Mouse (Mus musculus): ENCODE measurements around the gene Cdc14b.

Cdc14b gene

DNA sequence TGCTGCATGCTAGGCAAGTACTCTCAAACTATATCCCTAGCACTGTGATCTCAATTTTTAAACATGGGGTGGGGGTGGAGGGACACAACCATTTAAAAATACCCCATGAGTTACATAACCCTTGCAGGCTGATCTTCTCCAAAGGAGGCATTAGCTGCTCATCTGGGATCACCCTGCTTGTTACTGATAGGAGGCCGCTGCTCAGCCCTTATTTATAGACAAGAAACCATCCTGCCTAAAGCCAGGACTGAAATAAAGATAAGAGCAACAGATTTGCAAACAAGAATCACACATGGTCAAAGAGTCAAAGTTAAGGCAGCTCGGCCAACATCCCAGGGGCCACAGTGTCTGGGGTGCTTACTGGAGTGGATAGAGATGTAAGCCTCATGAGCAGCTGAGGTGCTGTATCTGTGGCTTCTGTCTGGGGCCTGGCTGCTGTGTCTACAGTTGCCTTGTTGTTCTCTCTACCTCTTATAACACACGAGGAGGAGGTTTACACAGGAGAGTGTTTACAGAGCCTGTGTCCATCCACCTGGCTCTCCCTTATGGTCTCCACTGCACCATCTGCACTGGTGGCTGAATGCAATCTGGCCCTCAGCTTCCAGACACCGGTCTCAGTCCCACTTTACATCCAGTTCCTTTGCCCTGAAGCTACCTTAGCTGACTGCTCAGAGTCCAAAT lies 38.0 kb downstream of the Cdc14b start:
- no peak for DNase-seq (ENCODE audit: low read depth, low spot score)

DNA sequence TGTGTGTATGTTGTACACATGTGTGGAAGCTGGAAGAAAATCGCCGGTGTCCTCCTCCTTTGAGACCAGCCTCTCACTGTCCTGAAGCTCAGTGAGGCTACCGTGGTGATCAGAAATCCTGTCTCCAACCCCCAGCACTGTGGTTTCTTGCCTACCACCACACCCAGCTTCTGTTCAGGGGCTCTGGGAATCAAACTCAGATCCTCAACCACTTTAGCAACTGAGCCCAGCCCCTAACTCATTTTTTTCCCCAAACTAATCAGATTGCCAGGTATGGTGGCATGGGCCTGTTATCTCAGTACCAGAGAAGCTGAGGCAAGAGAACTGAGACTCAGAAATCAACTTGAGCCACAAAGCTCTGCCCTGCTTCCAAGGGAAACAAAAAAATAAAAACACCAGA lies 39.3 kb downstream of the Cdc14b start:
- DNase-seq (ENCODE audit: low read depth, low spot score): no peak

DNA sequence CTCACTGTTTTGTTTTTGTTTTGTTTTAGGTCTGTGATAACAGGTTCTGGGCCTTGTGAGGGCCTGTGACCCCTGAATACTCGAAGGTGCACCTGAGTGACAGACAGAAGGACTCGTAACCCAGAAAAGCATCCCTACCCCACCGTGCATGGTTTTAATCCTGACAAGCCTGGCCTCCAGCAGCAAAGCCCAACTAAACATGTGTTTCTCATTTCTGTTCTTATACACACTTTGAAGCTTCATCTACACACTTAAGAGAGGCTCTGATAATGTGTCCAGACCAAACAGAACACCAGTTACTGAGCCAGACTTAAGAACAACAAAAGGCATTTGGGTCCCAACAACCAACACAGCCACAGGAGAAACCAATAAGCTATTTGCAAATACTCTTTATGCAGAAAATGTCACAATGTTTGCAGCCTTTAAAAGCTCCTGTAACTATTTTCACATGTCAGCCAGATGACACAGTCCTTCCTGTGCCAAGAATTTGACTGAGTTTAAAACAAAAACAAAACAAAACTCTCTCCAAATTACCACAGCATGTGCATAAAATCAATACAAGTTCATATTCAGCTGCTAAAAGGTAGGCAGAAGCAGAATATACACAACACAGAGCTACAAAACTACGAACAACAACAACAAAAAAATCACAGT lies 39.9 kb downstream of the Cdc14b start:
- DNase-seq (ENCODE audit: low read depth, low spot score): no peak

DNA sequence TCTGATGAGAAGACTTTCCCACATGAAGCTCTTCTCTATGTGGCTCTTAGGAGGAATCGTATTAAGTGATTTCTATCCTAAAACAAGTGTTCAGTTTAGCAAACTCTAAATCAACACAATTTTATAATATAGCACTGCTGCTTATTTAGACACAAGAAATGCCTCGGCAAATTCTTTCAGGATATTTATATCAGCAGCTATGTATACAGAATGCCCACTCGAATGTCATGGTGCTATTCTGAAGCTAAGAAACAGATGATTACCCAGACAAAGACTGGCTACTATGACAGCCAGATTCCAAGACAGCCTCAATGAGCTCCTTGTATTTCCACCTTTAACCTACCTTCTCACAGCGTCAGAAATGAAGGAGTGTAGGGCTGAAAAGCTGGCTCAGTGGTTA lies 42.0 kb downstream of the Cdc14b start:
- DNase-seq (ENCODE audit: low read depth, low spot score): no peak

DNA sequence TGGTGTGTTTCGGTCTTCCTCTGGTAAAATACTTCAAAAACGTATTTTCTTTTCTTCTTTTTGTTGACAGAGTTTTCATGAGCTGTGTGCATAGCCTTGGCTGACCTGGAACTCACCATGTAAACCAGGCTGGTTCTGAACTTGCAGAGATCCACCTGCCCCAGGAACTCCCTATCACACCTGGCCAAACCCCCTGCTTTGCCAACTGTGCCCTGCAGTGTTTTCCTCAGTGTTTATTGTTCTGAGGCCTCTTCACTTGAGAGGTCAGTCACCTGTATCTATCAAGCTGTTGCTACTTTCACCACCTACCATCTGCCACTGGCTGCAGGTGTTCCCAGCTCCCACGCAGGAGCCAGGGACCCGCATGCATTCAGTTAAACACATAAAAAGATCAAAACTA lies 48.4 kb downstream of the Cdc14b start:
- no peak for DNase-seq (ENCODE audit: low read depth, low spot score)

DNA sequence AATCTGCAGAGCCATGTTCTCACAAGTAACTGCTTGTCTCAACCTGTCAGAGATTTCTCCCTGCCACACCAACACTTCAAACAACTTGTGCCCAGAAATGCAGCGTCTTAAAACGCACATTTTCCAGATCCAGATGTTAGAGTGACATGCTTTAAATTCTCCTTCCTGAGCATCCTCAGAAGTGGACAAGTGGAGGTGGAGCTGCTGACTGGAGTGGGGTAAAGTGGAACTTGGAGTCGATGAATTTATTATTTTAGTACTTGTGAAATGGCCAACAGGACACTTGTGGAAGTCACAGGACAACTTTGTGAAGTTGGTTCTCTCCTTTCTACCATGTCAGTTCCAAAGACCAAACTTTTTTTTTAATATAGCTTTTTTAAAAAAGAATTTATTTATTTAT lies 49.4 kb downstream of the Cdc14b start:
- DNase-seq (ENCODE audit: low read depth, low spot score): no peak

DNA sequence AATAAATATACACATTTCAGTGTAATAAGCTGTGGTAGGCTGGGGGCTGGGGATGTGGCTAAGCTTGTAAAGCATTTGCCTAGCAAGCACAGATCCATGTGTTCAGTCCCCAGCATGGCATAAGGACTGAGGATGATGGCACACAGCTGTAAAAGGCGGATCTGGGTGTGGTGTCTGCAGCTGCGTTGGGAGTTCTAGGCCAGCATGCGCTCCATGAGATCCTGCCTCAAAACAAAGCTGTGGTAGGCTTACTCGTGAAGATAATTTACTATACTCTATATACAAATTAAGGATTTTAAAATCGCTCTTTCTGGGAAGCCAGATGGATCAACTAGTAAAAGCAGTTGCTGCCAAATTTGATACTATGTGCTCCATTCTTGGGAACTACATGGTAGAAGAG lies 60.2 kb downstream of the Cdc14b start:
- DNase-seq (ENCODE audit: low read depth, low spot score): no peak

DNA sequence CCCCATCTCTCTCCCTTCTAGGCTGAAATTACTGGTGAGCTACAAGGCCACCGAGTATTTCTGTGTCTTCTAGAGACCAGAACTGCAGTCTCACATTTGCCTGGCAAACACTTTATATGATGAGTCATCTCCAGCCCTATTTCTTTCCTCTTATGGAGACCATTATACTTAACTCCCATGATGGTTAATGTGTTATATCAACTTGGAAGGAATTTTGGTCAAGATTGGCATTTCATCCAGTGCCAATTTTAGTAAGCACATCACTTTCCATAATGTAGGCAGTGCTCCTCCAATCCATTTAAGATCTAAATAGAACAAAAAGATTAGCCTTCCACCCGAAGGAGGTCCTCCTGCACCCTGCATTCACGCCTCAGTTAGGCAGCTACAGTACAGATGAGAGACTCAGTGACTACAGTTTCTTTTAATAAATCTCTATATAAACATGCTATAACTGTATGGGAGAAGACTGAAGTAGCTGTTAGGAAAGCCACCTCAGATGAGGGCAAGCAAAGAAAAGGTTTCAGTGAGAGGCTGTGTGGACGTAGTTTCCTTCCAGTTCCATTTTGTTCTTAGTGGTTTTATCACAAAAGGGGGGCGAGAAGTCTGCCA lies 63.0 kb downstream of the Cdc14b start:
- no peak for DNase-seq (ENCODE audit: low read depth, low spot score)

DNA sequence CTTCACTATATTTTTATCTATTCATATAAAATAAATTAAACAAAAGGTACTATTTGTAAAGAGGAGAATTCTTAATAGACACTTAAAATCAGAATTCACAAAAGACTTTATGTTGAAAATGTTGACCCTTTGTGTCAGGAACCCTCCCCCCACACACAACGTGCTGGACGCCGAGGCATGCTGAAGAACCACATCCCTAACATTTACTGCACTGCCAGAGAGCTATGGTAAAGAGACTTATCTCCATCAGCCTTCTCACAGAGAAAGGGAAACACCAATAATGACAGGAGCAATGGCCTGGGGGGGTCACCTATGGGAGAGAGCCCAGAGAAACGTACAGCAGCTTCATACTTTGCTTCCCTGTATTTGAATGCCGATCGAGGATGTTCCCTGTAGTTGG lies 66.9 kb downstream of the Cdc14b start:
- no peak for DNase-seq (ENCODE audit: low read depth, low spot score)

DNA sequence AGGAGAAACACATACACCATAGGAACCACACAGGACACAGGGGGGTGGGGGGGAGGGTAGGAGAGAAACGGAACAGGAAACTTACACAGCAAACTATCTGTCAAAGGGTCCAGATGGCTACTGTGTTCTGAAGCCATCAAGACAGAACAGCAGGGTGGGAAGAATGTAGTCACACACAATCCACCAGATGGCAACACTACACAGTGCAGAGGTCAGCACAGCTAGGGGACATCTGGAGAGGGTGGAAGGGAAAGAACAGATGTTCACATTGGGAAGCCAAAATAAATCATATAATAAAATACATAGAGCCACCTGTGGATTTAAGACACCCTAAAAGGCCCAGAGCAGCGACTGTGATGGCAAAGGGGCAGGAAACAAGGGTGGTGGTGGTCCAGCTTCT lies 69.9 kb downstream of the Cdc14b start:
- DNase-seq (ENCODE audit: low read depth, low spot score): no peak

DNA sequence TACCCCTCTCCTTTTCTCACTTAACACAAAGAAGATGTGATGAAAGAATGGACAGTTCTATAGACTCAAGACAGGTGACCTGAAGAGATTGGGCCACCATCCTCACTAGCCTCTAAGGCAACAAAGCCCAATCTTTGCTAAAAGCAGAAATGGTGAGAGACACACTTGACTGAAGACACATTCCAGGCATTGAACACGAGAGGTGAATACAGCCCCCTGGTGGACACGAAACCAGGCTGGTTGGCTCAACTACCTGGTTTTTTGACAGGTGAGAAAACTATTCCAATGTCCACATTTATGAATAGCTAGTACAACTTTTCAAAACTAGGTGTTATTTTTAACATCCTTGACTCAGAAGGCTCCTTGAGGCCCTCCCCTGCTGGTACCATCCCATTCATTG lies 70.4 kb downstream of the Cdc14b start:
- DNase-seq (ENCODE audit: low read depth, low spot score): no peak

DNA sequence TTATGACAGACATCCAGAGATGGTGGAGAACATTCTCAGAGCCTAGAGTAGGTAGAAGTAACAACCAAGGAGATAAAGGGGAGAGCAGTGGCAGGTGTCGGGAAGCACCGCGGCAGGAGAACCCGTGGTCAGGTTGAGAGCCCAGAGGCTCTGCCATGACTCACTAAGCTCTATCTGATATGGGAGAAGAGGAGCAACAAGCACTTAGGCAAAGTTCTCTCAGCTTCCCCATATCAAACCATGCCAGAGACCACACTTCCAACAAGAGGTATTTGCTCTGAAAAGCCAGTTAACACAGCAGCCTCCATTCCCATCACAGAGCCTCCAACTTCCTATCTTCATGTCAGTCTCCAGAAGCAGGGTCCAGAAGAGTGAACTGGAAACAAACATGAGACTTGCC lies 74.2 kb downstream of the Cdc14b start:
- DNase-seq (ENCODE audit: low read depth, low spot score): no peak

DNA sequence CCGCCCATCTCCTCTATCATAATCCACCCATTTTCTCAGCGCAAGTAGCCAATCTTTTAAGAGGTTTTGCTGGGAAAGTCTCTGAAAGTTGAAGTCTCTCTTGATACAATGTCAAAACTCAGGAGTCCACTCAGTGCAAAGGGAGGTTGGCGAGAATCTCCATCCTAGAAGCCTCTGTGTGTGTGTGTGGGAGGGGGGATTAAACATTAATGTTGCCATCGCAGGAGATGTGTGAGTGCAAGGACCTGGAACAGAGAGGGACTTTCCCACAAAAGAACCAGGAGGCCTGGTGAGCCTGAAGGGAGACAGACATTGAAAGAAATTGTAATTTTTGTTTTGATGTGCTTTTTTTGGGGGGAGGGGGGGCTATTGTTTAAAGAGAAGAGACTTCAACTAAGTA lies 76.8 kb downstream of the Cdc14b start:
- DNase-seq (ENCODE audit: low read depth, low spot score): no peak

DNA sequence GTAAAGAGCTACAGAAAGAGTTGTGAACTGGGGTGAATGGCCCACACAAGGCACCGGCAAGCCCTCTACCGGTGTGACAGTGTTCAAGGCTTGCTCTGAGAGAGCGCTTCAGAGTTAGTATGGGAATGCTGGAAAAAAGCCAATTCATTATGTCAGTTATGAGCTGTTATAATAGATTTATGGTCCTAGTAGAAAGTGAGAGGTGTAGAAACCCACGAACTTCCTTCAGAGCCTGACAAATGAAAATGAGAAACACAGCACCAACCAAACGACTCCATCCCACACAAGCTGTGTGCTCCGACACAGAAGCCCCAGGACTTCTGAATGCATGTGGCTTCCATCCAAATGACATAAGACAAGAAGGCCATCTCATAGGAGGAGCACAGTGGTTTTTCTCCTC lies 77.2 kb downstream of the Cdc14b start:
- DNase-seq (ENCODE audit: low read depth, low spot score): no peak

DNA sequence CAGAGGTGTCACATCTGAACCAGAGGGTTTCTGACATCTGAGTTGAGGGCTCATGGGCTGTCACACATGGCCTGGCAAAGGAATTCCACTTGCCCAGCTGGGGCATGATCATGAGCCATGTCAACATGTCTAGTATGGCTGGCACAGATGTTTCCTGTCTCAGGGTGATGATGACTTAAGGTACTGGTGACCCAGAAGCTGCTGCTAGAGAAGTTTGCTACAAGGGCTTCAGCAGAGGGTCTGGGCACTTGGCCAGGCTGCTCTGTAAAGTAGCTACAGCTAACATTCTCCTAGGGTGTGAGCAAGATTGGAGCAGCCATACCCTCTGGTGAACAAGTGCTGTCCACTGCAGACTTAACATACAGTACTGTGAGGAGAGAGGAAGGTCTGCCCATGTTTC lies 88.0 kb downstream of the Cdc14b start:
- no peak for DNase-seq (ENCODE audit: low read depth, low spot score)

DNA sequence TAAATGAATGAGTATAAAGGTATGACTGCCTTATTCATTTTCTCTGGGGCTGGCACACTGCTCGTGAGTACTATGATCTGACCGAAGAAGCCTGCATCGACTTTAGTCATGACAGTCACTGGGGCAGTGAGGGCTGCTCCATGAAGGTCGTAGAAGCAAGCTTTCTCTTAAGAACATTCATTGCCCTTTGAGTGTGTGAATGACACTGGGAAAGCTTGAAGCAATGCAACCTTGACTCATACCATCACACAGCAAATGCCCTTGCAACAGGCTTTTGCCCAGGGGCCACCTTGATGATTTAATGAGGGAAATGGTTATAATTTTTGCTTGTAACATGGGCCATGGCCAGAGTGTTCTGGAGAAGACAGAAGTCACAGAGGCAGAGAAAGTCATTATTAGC lies 88.6 kb downstream of the Cdc14b start:
- no peak for DNase-seq (ENCODE audit: low read depth, low spot score)

DNA sequence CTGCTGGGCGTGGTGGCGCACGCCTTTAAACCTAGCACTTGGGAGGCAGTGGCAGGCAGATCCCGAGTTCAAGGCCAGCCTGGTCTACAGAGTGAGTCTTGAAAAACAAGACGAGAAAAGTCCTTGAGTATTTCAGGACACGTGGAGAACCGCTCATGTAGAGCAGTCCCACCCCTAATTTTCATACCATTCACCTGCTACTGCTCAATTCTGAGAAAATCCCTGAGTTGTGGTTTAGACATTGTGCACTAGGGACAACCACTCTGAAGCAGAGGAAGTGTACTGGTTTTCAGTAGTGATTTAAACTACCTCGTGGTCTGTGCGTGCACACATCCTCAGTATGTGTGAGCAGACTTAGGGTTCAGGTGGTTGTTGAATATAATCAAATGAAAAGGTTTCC lies 89.5 kb downstream of the Cdc14b start:
- DNase-seq (ENCODE audit: low read depth, low spot score): no peak

DNA sequence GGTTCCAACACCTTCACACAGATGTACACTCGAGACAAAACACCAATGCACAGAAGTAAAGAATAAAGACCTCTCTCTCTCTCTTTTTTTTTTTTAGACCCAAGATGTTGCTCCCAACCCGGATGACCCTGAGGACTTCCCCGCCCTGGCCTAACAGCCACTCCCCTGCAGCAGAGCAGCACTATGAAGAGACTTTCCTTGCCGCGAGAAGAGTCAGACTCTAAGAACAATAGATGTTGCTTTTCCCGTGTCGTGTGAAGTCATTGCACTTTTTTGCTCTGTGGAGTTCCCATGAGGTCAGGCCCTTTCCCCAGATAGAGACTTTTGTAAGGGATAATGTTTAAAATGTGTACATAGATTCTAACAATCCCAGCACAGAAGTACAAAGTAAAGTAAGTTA lies 89.9 kb downstream of the Cdc14b start:
- DNase-seq (ENCODE audit: low read depth, low spot score): no peak

DNA sequence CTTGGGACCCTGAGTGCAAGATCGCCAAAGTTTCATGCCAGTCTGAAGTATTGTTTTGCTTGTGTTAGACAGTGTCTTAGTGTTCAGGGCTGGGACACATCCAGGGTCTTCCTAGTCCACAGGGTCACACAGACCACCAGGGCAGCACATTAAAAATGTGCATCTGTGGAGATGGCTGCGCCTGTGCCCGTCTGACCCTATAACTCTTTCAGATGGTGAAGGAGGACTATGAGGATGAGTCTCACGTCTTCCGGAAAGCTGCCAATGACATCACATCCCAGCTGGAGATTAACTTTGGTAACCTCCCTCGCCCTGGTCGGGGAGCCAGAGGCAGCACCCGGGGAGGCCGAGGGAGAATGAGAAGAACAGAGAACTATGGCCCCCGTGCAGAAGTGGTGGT lies 90.7 kb downstream of the Cdc14b start:
- no peak for DNase-seq (ENCODE audit: low read depth, low spot score)

DNA sequence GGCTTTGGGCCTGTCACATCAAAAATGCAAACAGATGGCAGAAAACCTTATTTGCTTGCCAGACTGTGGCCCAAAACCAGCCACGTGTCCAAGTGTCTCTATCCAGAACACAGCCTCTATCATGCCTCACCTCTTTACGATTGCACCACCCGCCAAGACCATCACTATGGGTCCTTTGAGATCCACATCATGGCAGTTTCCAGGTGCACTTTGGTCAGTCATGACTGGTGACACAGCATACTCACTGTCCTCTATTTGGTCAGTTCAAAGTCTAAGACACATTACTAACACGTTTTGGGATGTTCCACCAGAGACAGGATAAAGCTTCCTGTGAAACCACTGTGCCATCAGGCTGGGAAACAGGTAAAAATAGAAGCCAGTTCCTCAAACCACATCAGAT lies 91.5 kb downstream of the Cdc14b start:
- DNase-seq (ENCODE audit: low read depth, low spot score): no peak

DNA sequence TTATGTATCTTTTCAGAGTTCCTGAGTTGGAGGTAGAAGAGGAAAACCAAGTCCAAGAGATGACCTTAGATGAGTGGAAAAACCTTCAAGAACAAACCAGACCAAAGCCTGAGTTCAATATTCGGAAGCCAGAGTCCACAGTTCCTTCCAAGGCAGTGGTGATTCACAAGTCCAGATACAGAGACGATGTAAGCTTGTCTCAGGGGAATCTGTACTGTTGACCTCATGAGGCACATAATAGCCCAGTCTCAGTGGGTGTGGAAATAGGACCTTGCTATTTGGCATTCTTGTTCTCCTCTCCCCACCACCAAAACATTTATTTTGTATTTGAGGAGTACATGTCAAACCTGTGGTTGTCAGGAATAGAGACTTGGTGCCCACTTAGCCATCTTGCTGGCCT lies 93.0 kb downstream of the Cdc14b start:
- no peak for DNase-seq (ENCODE audit: low read depth, low spot score)

DNA sequence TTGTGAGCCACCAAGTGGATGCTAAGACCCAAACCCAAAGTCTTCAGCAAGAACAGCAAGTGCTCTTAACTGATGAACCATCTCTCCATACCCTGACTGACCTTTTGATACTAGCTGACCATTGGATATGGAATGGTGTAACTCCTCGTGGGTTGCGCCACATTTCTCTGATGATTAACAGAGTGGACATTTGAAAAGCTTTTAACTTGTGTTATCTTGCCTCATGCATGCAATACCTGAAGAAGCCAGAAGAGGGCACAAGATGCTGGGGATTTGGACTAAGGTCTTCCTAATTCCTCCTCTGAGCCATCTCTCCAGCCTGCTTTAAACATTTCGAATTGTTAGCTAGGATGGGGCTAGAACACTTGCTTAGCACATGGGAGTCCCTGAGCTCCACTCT lies 94.2 kb downstream of the Cdc14b start:
- DNase-seq (ENCODE audit: low read depth, low spot score): peak; percentile 33

DNA sequence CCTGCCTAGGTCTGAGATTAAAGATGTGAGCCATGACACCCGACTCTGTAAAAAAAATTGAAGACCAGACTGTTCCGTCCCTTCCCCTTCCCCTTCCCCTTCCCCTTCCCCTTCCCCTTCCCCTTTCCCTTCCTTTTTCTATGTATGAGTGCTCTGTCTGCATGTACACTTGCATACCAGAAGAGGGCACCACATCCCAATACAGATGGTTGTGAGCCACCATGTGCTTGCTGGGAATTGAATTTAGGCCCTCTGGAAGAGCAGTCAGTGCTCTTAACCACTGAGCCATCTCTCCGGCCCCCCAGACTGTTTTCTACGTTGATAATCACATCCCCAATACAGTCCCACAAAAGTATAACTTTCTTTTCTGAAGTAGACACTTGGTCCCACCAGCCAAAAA lies 94.8 kb downstream of the Cdc14b start:
- no peak for DNase-seq (ENCODE audit: low read depth, low spot score)
